ENCODE assay signal across 9 mouse cellular contexts in the genomic region with DNA sequence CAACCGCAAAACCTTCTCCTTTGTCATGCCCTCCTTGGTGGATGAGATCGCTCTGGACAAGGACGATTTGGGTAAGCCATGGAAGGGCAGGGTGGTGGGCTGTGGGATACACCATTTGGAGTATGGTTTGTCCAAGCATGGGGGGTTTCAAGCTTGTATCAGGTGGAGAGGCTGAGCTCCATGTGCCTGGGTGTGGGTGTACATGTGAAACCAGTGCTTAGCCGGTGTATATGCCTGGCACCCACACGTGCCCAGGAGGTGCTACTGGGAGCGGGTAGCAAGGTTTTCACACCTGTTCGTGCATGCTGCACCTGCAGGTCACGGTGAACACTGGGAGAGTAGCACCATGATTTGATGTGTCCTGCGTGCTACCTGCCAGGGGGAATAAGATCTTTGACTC. TPM values are rescaled to one million over a fixed set of nuclear protein-coding genes. Genes with fewer than 3 reads are reported as not detected.
DNase-seq lines count a peak whose midpoint lies in the region; ATAC-seq lines count a peak whose summit lies in the region.
"Had no signal": no experiment of that assay in that cellular context is flagged by ENCODE, and none has a peak within 500 bp of the region (broad histone marks: within the 10 kb centered on the region; RNA-seq: fewer than 3 reads in every experiment).

No protein-coding gene starts in this region.

- 87% methylated on average over 9 of the region's 9 CpGs for WGBS in midbrain, embryonic 10.5 days
- 83% methylated on average over 9 of the region's 9 CpGs for WGBS in midbrain, embryonic 11.5 days
- WGBS in liver, embryonic 15.5 days (ENCODE audit: insufficient replicate concordance), result 75% methylated on average over 9 of the region's 9 CpGs

- no peak overlapping the region for H3K9ac ChIP-seq in midbrain, embryonic 11.5 days (ENCODE audit: low read length)
- peak overlapping the region; percentile 91 for H3K9ac ChIP-seq in liver, embryonic 15.5 days

- no peak overlapping the region; the same call in 1 of the 2 replicates for H3K4me2 ChIP-seq in midbrain, embryonic 11.5 days
- peak overlapping the region; percentile 99 for H3K4me2 ChIP-seq in liver, embryonic 15.5 days

- peaks cover 47% of the 10 kb centered on the region for H3K36me3 ChIP-seq in midbrain, embryonic 10.5 days
- peaks cover 7% of the 10 kb centered on the region for H3K36me3 ChIP-seq in midbrain, embryonic 11.5 days (ENCODE audit: control insufficient read depth, insufficient read depth, low read length)
- peaks cover 46% of the 10 kb centered on the region for H3K36me3 ChIP-seq in liver, embryonic 15.5 days (replicated peaks)

- peaks cover 34% of the 10 kb centered on the region for H3K4me1 ChIP-seq in midbrain, embryonic 10.5 days
- peaks cover 7% of the 10 kb centered on the region; the same call in 1 of the 2 replicates for H3K4me1 ChIP-seq in midbrain, embryonic 11.5 days (ENCODE audit: control insufficient read depth, insufficient read depth, low read length)
- peaks cover 60% of the 10 kb centered on the region for H3K4me1 ChIP-seq in liver, embryonic 15.5 days (replicated peaks)

- peak; percentile 24 for DNase-seq in gastrocnemius, adult 18-20 months (ENCODE audit: low spot score)
- no peak for DNase-seq in gastrocnemius, postnatal 10 days
- DNase-seq in midbrain, embryonic 10.5 days (ENCODE audit: low spot score), result no peak
- DNase-seq in midbrain, embryonic 11.5 days (ENCODE audit: low spot score, missing footprints), result no peak
- no peak for DNase-seq in adrenal gland, adult 2 months
- no peak for DNase-seq in adrenal gland, adult 8-10 months
- no peak for DNase-seq in right cerebral cortex, adult 18-20 months
- DNase-seq: adrenal gland, postnatal 14 days had no signal

- no peak for ATAC-seq in midbrain, embryonic 11.5 days (ENCODE audit: low FRiP score)
- no peak for ATAC-seq in liver, embryonic 15.5 days (ENCODE audit: insufficient read depth)

- peak overlapping the region; percentile 85 for H3K4me3 ChIP-seq in midbrain, embryonic 10.5 days
- no peak overlapping the region for H3K4me3 ChIP-seq in midbrain, embryonic 11.5 days (ENCODE audit: low read depth, low read length)
- peak overlapping the region; percentile 89 for H3K4me3 ChIP-seq in liver, embryonic 15.5 days (replicated peaks)

- peaks cover 13% of the 10 kb centered on the region for H3K27me3 ChIP-seq in midbrain, embryonic 10.5 days (ENCODE audit: low read depth, poor library complexity, severe bottlenecking)
- H3K27me3 ChIP-seq in midbrain, embryonic 11.5 days (ENCODE audit: control insufficient read depth, insufficient read depth, low read length), result no peaks in the 10 kb centered on the region
- no peaks in the 10 kb centered on the region for H3K27me3 ChIP-seq in liver, embryonic 15.5 days

- no peaks in the 10 kb centered on the region for H3K9me3 ChIP-seq in midbrain, embryonic 10.5 days (replicated peaks)
- H3K9me3 ChIP-seq in midbrain, embryonic 11.5 days (ENCODE audit: control insufficient read depth, low read length), result no peaks in the 10 kb centered on the region
- no peaks in the 10 kb centered on the region for H3K9me3 ChIP-seq in liver, embryonic 15.5 days (replicated peaks)

- H3K27ac ChIP-seq in midbrain, embryonic 10.5 days (replicated peaks), result peak overlapping the region; percentile 90; the same call in 1 of the 2 replicates
- H3K27ac ChIP-seq in midbrain, embryonic 11.5 days (ENCODE audit: low read depth, low read length), result no peak overlapping the region
- peak overlapping the region; percentile 93 for H3K27ac ChIP-seq in liver, embryonic 15.5 days (replicated peaks)

RNA-seq across cellular contexts. Expression of gene Slc37a4, which starts 1.9 kb away (rescaled TPM):
- total RNA-seq in gastrocnemius, adult 18-20 months (2021), result 100 to 1,000 TPM in 1 of 2 experiments, 10 to 100 TPM in 1; 86.0 to 147 TPM
- total RNA-seq in gastrocnemius, postnatal 10 days (2021), result 100 to 1,000 TPM; 120 to 138 TPM
- polyA plus RNA-seq in midbrain, embryonic 10.5 days (2016; fragmentation: Nextera tagmentation; extraction: Ambion mirVana), result 17.2 and 20.5 TPM in 2 replicates
- 20.8 and 21.1 TPM in 2 replicates for polyA plus RNA-seq in midbrain, embryonic 11.5 days (2014; fragmentation: Nextera tagmentation; extraction: Ambion mirVana)
- 46.3 and 59.8 TPM in 2 replicates for polyA plus RNA-seq in liver, embryonic 15.5 days (2015; fragmentation: Nextera tagmentation; extraction: Ambion mirVana)
- total RNA-seq in adrenal gland, adult 2 months (2021), result 10 to 100 TPM; 14.4 to 15.6 TPM
- 27.9 and 33.5 TPM in 2 replicates for polyA plus RNA-seq in adrenal gland, adult 2 months (2012; rRNA removed)
- total RNA-seq in adrenal gland, adult 8-10 months (2022), result 10 to 100 TPM; 18.2 to 27.8 (median 23.5) TPM

RNA-seq across cellular contexts. Expression of gene Rps25, which starts 8.4 kb away (rescaled TPM):
- 100 to 1,000 TPM; 772 to 880 TPM for total RNA-seq in gastrocnemius, adult 18-20 months (2021)
- 1,000 to 10,000 TPM; 1,287 to 1,346 TPM for total RNA-seq in gastrocnemius, postnatal 10 days (2021)
- 1,926 and 2,208 TPM in 2 replicates for polyA plus RNA-seq in midbrain, embryonic 10.5 days (2016; fragmentation: Nextera tagmentation; extraction: Ambion mirVana)
- polyA plus RNA-seq in midbrain, embryonic 11.5 days (2014; fragmentation: Nextera tagmentation; extraction: Ambion mirVana), result 1,710 and 1,826 TPM in 2 replicates
- 758 and 952 TPM in 2 replicates for polyA plus RNA-seq in liver, embryonic 15.5 days (2015; fragmentation: Nextera tagmentation; extraction: Ambion mirVana)
- total RNA-seq in adrenal gland, adult 2 months (2021), result 1,000 to 10,000 TPM; 1,025 to 1,177 TPM
- polyA plus RNA-seq in adrenal gland, adult 2 months (2012; rRNA removed), result 21.7 and 23.2 TPM in 2 replicates
- 1,000 to 10,000 TPM; 1,115 to 1,314 (median 1,244) TPM for total RNA-seq in adrenal gland, adult 8-10 months (2022)

RNA-seq across cellular contexts. Expression of gene Trappc4, which starts 8.8 kb away (rescaled TPM):
- 10 to 100 TPM; 16.9 to 20.4 TPM for total RNA-seq in gastrocnemius, adult 18-20 months (2021)
- total RNA-seq in gastrocnemius, postnatal 10 days (2021), result 10 to 100 TPM; 28.2 to 35.3 TPM
- 216 and 244 TPM in 2 replicates for polyA plus RNA-seq in midbrain, embryonic 10.5 days (2016; fragmentation: Nextera tagmentation; extraction: Ambion mirVana)
- polyA plus RNA-seq in midbrain, embryonic 11.5 days (2014; fragmentation: Nextera tagmentation; extraction: Ambion mirVana), result 225 and 239 TPM in 2 replicates
- 48.2 and 50.4 TPM in 2 replicates for polyA plus RNA-seq in liver, embryonic 15.5 days (2015; fragmentation: Nextera tagmentation; extraction: Ambion mirVana)
- 10 to 100 TPM; 81.3 to 92.1 TPM for total RNA-seq in adrenal gland, adult 2 months (2021)
- 44.2 and 51.2 TPM in 2 replicates for polyA plus RNA-seq in adrenal gland, adult 2 months (2012; rRNA removed)
- 100 to 1,000 TPM in 2 of 4 experiments, 10 to 100 TPM in 2; 86.0 to 116 (median 98.3) TPM for total RNA-seq in adrenal gland, adult 8-10 months (2022)

RNA-seq across cellular contexts. Expression of gene Hyou1, which starts 19.3 kb away (rescaled TPM):
- 10 to 100 TPM; 23.0 to 25.0 TPM for total RNA-seq in gastrocnemius, adult 18-20 months (2021)
- 10 to 100 TPM; 27.0 to 36.3 TPM for total RNA-seq in gastrocnemius, postnatal 10 days (2021)
- polyA plus RNA-seq in midbrain, embryonic 10.5 days (2016; fragmentation: Nextera tagmentation; extraction: Ambion mirVana), result 40.2 and 42.1 TPM in 2 replicates
- 28.1 and 30.1 TPM in 2 replicates for polyA plus RNA-seq in midbrain, embryonic 11.5 days (2014; fragmentation: Nextera tagmentation; extraction: Ambion mirVana)
- polyA plus RNA-seq in liver, embryonic 15.5 days (2015; fragmentation: Nextera tagmentation; extraction: Ambion mirVana), result 14.8 and 17.0 TPM in 2 replicates
- total RNA-seq in adrenal gland, adult 2 months (2021), result 100 to 1,000 TPM; 177 to 230 TPM
- polyA plus RNA-seq in adrenal gland, adult 2 months (2012; rRNA removed), result 64.3 and 127 TPM in 2 replicates
- 100 to 1,000 TPM; 199 to 239 (median 228) TPM for total RNA-seq in adrenal gland, adult 8-10 months (2022)

RNA-seq across cellular contexts. Expression of gene Ccdc84, which starts 19.8 kb away (rescaled TPM):
- 1 to 10 TPM; 3.5 to 4.1 TPM for total RNA-seq in gastrocnemius, adult 18-20 months (2021)
- 10 to 100 TPM in 1 of 2 experiments, 1 to 10 TPM in 1; 5.9 to 10.2 TPM for total RNA-seq in gastrocnemius, postnatal 10 days (2021)
- polyA plus RNA-seq in midbrain, embryonic 10.5 days (2016; fragmentation: Nextera tagmentation; extraction: Ambion mirVana), result 25.4 and 29.9 TPM in 2 replicates
- polyA plus RNA-seq in midbrain, embryonic 11.5 days (2014; fragmentation: Nextera tagmentation; extraction: Ambion mirVana), result 24.2 and 31.9 TPM in 2 replicates
- polyA plus RNA-seq in liver, embryonic 15.5 days (2015; fragmentation: Nextera tagmentation; extraction: Ambion mirVana), result 12.6 and 13.6 TPM in 2 replicates
- 10 to 100 TPM; 14.5 to 21.1 TPM for total RNA-seq in adrenal gland, adult 2 months (2021)
- 12.3 and 23.7 TPM in 2 replicates for polyA plus RNA-seq in adrenal gland, adult 2 months (2012; rRNA removed)
- total RNA-seq in adrenal gland, adult 8-10 months (2022), result 10 to 100 TPM; 14.9 to 29.6 (median 25.7) TPM
